Mouse (Mus musculus): ENCODE data around the gene Grb14. TPM values are rescaled to one million over a fixed set of nuclear protein-coding genes. Genes with fewer than 3 reads are reported as not detected.

Grb14 gene
- polyA plus RNA-seq, 1 experiment from 2014 or later: 6.8 TPM

DNA sequence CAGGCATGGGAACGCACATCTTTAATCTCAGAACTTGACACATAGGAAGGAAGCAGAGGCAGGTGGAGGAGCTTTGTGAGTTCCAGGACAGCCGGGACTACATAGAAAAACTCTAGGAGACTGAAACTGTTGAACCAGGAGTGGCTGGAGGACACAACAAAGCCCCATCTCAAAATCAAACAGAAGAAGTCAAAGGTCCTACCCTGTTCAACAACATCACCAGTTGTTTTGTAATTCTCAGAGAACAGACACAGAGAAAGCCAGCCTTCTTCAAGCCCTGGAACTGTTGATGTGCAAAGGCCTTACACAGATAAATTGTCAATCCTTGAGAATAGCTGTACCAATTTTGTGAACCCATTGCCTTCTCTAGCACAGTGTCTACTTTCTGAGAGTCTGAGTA is 29.7 kb downstream of the Grb14 start:
- 78% methylated on average over 2 of the region's 2 CpGs for WGBS
- no peaks in the 10 kb centered on the region for H3K9me3 ChIP-seq (ENCODE audit: control insufficient read depth, low read length)
- H3K4me1 ChIP-seq (ENCODE audit: control insufficient read depth, insufficient read depth, low read length): no peaks in the 10 kb centered on the region
- no peak overlapping the region for H3K4me3 ChIP-seq (ENCODE audit: low read depth, low read length)
- no peaks in the 10 kb centered on the region for H3K27me3 ChIP-seq (ENCODE audit: control insufficient read depth, insufficient read depth, low read length)
- no peaks in the 10 kb centered on the region for H3K36me3 ChIP-seq (ENCODE audit: control insufficient read depth, insufficient read depth, low read length)
- no peak overlapping the region for H3K4me2 ChIP-seq
- no peak for ATAC-seq (ENCODE audit: low FRiP score)
- no peak for DNase-seq (ENCODE audit: low spot score, missing footprints)
- no peak overlapping the region for H3K9ac ChIP-seq (ENCODE audit: low read length)
- H3K27ac ChIP-seq (ENCODE audit: low read depth, low read length): no peak overlapping the region

DNA sequence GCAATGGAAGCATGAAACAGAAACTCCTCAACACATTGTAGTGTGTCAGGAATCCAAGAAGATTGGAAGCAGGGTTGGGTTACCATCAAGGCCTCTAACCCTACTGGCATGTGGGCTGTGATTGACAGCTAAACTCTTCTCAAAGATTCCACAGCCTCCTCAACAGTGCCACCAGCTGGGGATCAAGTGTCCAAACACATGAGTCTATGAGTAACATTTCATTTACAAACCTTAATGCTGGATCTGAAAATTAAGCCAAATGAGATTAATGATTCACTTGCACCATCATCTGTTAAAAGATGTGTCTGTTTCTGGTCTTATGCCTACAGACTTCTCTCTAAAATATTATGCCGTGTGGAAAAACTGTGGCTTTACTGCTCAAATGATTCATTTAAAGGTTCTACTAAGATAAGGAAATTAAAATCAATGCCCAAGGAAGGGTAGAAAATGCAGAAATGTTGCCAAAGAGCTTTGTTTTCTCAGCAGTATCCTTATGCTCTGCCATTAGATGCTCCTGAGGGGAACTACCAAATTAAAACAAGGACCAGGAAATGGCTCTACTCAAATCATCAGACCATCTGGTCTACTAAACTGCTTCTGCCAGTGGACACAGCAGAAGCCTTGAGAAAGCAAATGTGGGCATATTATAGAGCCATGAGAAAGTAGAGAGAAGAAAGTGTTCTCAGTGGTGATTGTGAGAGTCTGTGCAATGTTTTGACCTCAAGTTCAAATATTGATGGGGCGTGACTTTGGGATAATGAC is 35.2 kb downstream of the Grb14 start:
- 94% methylated on average over 2 of the region's 2 CpGs for WGBS
- ATAC-seq (ENCODE audit: low FRiP score): no peak
- no peaks in the 10 kb centered on the region for H3K4me1 ChIP-seq (ENCODE audit: control insufficient read depth, insufficient read depth, low read length)

DNA sequence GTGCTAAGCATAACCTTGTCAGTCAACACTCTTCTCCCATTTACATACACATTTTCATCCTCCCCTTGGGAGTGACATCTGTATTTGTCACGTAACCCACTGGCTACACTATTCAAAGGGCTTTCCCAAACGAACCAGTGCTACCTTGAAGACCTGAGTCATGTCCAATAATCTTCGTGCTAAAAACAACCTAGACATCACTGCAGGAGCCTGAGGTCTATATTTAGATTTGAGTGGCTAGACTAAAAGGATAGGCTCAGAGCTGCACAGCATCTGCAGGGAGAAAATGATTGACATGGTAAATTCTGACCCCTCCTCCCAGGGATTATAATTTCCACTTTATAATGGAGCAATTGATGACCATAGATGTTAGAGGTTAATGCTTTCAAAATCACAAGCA is 37.0 kb downstream of the Grb14 start:
- Histone ChIP-seq H3K27ac (ENCODE audit: low read depth, low read length) (no peak overlapping the region), H3K9me3 (ENCODE audit: control insufficient read depth, low read length) (no peaks in the 10 kb centered on the region), H3K36me3 (ENCODE audit: control insufficient read depth, insufficient read depth, low read length) (no peaks in the 10 kb centered on the region), H3K27me3 (ENCODE audit: control insufficient read depth, insufficient read depth, low read length) (no peaks in the 10 kb centered on the region), H3K4me2 (no peak overlapping the region), H3K4me1 (ENCODE audit: control insufficient read depth, insufficient read depth, low read length) (no peaks in the 10 kb centered on the region), H3K4me3 (ENCODE audit: low read depth, low read length) (no peak overlapping the region), H3K9ac (ENCODE audit: low read length) (no peak overlapping the region)
- WGBS: 84% methylated on average over 3 of the region's 3 CpGs
- ATAC-seq (ENCODE audit: low FRiP score) (no peak), DNase-seq (ENCODE audit: low spot score, missing footprints) (peak; percentile 49)

More for the DNA sequence above, 35.2 kb downstream of the Grb14 start:
- Histone ChIP-seq H3K36me3 (ENCODE audit: control insufficient read depth, insufficient read depth, low read length) (no peaks in the 10 kb centered on the region), H3K4me2 (no peak overlapping the region), H3K27me3 (ENCODE audit: control insufficient read depth, insufficient read depth, low read length) (no peaks in the 10 kb centered on the region), H3K27ac (ENCODE audit: low read depth, low read length) (no peak overlapping the region), H3K9ac (ENCODE audit: low read length) (no peak overlapping the region), H3K9me3 (ENCODE audit: control insufficient read depth, low read length) (no peaks in the 10 kb centered on the region), H3K4me3 (ENCODE audit: low read depth, low read length) (no peak overlapping the region)
- peak; percentile 33 for DNase-seq (ENCODE audit: low spot score, missing footprints)

DNA sequence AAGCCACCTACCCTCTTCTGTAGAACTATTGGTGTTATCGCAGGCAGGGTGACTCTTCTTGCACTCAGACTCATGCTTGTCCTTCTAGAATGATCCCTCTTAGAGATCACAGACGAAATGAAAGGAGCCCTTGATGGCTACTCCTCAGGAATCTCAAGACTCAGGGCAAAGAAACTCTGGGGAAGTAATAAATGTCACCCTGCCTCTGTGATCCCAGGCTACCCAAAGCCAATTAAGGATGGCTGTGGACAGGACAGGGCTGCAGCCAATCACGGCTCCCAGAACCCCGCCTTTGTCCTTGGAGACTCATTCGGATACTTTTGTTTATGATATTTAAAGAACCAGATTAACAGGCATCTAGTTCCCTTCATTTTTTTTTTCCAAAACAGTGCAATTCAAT is 49.2 kb downstream of the Grb14 start:
- no peaks in the 10 kb centered on the region for H3K4me1 ChIP-seq (ENCODE audit: control insufficient read depth, insufficient read depth, low read length)
- no peaks in the 10 kb centered on the region for H3K9me3 ChIP-seq (ENCODE audit: control insufficient read depth, low read length)
- no peaks in the 10 kb centered on the region for H3K27me3 ChIP-seq (ENCODE audit: control insufficient read depth, insufficient read depth, low read length)
- H3K4me3 ChIP-seq (ENCODE audit: low read depth, low read length): no peak overlapping the region
- no peak overlapping the region for H3K27ac ChIP-seq (ENCODE audit: low read depth, low read length)
- 65% methylated on average over 5 of the region's 5 CpGs for WGBS
- no peak overlapping the region for H3K4me2 ChIP-seq
- H3K36me3 ChIP-seq (ENCODE audit: control insufficient read depth, insufficient read depth, low read length): no peaks in the 10 kb centered on the region
- DNase-seq (ENCODE audit: low spot score, missing footprints) (peak; percentile 69), ATAC-seq (ENCODE audit: low FRiP score) (no peak)
- H3K9ac ChIP-seq (ENCODE audit: low read length): no peak overlapping the region

DNA sequence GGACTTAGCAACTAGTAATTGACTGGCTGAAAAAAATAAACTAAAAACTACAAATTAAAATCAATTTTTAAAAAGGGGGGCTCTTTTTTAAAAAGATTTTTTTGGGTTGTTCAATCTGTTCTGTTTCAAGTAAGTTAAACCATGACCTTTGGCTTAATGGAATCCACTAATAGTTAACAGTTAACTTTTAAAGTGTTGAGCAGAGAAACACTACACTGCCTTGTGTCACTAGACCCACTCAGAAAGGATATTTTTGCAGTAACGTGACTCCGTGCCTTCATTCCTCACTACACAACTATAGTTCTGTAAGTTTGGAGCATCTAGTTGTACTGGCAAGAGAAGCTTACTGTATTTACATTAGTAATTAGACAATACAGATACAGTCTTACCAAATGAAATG is 50.2 kb downstream of the Grb14 start:
- 89% methylated on average over 2 of the region's 2 CpGs for WGBS

DNA sequence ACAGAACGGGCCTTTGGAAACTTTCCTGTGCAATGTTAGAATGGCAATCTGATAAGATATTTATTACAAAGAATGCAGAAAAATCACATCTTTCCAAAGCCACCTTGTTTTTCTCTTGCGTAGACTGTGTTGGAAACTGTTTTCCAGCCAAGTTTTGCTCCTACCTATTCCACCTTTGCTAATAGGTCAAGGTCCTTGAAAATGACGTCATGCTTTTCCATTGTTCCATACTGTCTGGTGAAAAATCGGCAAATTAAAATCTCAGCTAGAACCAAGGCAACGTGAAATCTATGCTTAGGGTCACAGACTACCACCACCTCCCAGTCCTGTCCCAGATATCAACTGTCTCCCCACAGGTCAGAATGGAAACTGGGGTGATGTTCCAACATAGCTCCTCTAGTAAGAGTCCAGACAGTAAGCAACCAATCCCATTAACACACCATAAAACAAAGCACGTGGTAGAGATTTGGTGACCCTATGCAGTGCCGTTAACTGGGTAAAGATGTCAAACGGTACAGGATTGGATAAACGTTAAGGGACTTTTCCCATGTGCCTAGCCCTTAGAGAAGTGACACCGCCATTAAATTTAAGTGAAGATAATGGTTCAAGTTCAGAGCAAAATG is 50.9 kb downstream of the Grb14 start:
- H3K4me1 ChIP-seq (ENCODE audit: control insufficient read depth, insufficient read depth, low read length): no peaks in the 10 kb centered on the region
- H3K36me3 ChIP-seq (ENCODE audit: control insufficient read depth, insufficient read depth, low read length): no peaks in the 10 kb centered on the region
- DNase-seq (ENCODE audit: low spot score, missing footprints): peak; percentile 33
- no peaks in the 10 kb centered on the region for H3K27me3 ChIP-seq (ENCODE audit: control insufficient read depth, insufficient read depth, low read length)
- 86% methylated on average over 10 of the region's 10 CpGs for WGBS
- H3K9me3 ChIP-seq (ENCODE audit: control insufficient read depth, low read length): no peaks in the 10 kb centered on the region
- no peak overlapping the region for H3K4me3 ChIP-seq (ENCODE audit: low read depth, low read length)
- ATAC-seq (ENCODE audit: low FRiP score): no peak
- no peak overlapping the region for H3K27ac ChIP-seq (ENCODE audit: low read depth, low read length)
- no peak overlapping the region for H3K4me2 ChIP-seq
- no peak overlapping the region for H3K9ac ChIP-seq (ENCODE audit: low read length)

More for the DNA sequence above, 50.2 kb downstream of the Grb14 start:
- Histone ChIP-seq H3K27me3 (ENCODE audit: control insufficient read depth, insufficient read depth, low read length) (no peaks in the 10 kb centered on the region), H3K4me1 (ENCODE audit: control insufficient read depth, insufficient read depth, low read length) (no peaks in the 10 kb centered on the region), H3K4me3 (ENCODE audit: low read depth, low read length) (no peak overlapping the region), H3K9ac (ENCODE audit: low read length) (no peak overlapping the region), H3K36me3 (ENCODE audit: control insufficient read depth, insufficient read depth, low read length) (no peaks in the 10 kb centered on the region), H3K9me3 (ENCODE audit: control insufficient read depth, low read length) (no peaks in the 10 kb centered on the region), H3K27ac (ENCODE audit: low read depth, low read length) (no peak overlapping the region), H3K4me2 (no peak overlapping the region)
- ATAC-seq (ENCODE audit: low FRiP score) (no peak), DNase-seq (ENCODE audit: low spot score, missing footprints) (peak; percentile 49)

DNA sequence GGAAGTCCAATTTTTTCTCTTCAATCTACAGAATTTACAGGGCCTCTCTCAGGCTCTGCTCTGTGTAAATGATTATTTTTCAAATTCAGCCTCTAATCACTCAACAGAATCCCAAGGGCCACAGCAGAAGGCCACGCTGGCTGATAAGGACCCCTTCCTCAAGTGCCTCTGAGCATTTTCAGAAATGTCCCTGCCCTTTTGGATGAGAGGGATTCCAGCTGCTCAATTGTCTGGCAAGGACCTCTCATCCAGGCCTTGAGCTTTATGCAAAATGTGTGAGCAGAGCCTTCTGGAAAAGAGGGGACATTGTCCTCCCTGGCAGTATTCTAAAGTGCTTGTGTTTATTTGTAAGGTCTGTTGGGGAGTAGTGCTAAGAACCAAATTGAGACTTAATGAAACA is 51.7 kb downstream of the Grb14 start:
- DNase-seq (ENCODE audit: low spot score, missing footprints): peak; percentile 17

DNA sequence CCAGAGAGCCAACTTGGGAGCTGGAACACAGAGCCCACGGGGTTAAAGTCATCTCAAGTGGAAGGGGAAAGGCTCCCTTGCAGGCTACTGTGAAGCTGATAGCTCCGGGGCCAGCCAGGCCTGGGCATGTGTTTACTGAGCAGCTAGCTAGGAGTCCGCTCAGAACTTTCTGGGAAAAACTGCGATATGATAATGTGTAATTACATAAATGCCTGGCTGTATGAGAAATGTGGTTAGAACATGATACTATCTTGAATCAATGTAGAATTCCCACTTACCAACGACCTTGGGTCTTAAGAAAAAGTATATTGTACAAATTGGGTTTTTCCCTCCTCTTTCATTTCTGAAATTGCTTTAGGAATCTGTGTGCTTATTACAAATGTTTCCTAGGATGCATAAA is 53.0 kb downstream of the Grb14 start:
- no peaks in the 10 kb centered on the region for H3K27me3 ChIP-seq (ENCODE audit: control insufficient read depth, insufficient read depth, low read length)
- no peak overlapping the region for H3K4me3 ChIP-seq (ENCODE audit: low read depth, low read length)
- no peak overlapping the region for H3K9ac ChIP-seq (ENCODE audit: low read length)
- H3K27ac ChIP-seq (ENCODE audit: low read depth, low read length): no peak overlapping the region
- H3K4me2 ChIP-seq: no peak overlapping the region
- H3K36me3 ChIP-seq (ENCODE audit: control insufficient read depth, insufficient read depth, low read length): no peaks in the 10 kb centered on the region
- 70% methylated on average over 5 of the region's 5 CpGs for WGBS
- no peak for ATAC-seq (ENCODE audit: low FRiP score)
- DNase-seq (ENCODE audit: low spot score, missing footprints): peak; percentile 57
- H3K9me3 ChIP-seq (ENCODE audit: control insufficient read depth, low read length): no peaks in the 10 kb centered on the region
- peaks cover 4% of the 10 kb centered on the region; the same call in 1 of the 2 replicates for H3K4me1 ChIP-seq (ENCODE audit: control insufficient read depth, insufficient read depth, low read length)

More for the DNA sequence above, 51.7 kb downstream of the Grb14 start:
- Histone ChIP-seq H3K9me3 (ENCODE audit: control insufficient read depth, low read length) (no peaks in the 10 kb centered on the region), H3K4me1 (ENCODE audit: control insufficient read depth, insufficient read depth, low read length) (no peaks in the 10 kb centered on the region), H3K36me3 (ENCODE audit: control insufficient read depth, insufficient read depth, low read length) (no peaks in the 10 kb centered on the region), H3K4me3 (ENCODE audit: low read depth, low read length) (no peak overlapping the region), H3K27ac (ENCODE audit: low read depth, low read length) (no peak overlapping the region), H3K9ac (ENCODE audit: low read length) (no peak overlapping the region), H3K4me2 (no peak overlapping the region), H3K27me3 (ENCODE audit: control insufficient read depth, insufficient read depth, low read length) (no peaks in the 10 kb centered on the region)
- no peak for ATAC-seq (ENCODE audit: low FRiP score)
- 52% methylated on average over 1 of the region's 1 CpGs for WGBS

DNA sequence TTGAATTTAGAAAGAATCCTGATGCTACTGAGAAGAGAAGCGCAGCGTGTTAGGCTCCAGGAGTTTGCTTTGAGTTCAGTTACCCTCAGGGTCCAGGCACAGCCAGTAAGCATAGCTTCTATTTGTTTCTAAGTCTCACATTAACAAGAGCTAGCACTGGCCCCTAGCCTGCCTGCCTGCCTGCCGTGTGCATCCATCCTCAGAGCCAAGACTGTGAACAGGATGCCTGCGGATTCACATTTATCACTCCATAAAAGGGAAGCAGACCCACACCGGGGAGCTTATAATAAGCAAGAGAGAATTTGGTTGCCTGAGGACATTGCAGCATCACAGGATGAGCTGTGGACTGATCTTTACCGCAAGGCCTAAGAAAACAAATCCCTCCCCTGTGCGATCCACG is 53.8 kb downstream of the Grb14 start:
- Histone ChIP-seq H3K27ac (ENCODE audit: low read depth, low read length) (no peak overlapping the region), H3K9me3 (ENCODE audit: control insufficient read depth, low read length) (no peaks in the 10 kb centered on the region), H3K4me1 (ENCODE audit: control insufficient read depth, insufficient read depth, low read length) (peaks cover 5% of the 10 kb centered on the region; the same call in 1 of the 2 replicates), H3K27me3 (ENCODE audit: control insufficient read depth, insufficient read depth, low read length) (no peaks in the 10 kb centered on the region), H3K4me2 (no peak overlapping the region), H3K36me3 (ENCODE audit: control insufficient read depth, insufficient read depth, low read length) (no peaks in the 10 kb centered on the region), H3K4me3 (ENCODE audit: low read depth, low read length) (no peak overlapping the region), H3K9ac (ENCODE audit: low read length) (no peak overlapping the region)
- WGBS: 65% methylated on average over 8 of the region's 8 CpGs
- peak; percentile 83 for DNase-seq (ENCODE audit: low spot score, missing footprints)
- no peak for ATAC-seq (ENCODE audit: low FRiP score)
